Mouse (Mus musculus): ENCODE measurements around the gene Slc24a4.

Gene Slc24a4

GRCm38 (mm10) chr12:102303867-102304266 lies 175.3 kb downstream of the Slc24a4 start:
- in situ Hi-C loops (cut with MboI; ENCODE audit: low sequenced_read_pairs), result no loop called here

GRCm38 (mm10) chr12:102305069-102305836 lies 176.7 kb downstream of the Slc24a4 start:
- in situ Hi-C loops (cut with MboI; ENCODE audit: low sequenced_read_pairs), result no loop called here

- in situ Hi-C loops (cut with MboI; ENCODE audit: low sequenced_read_pairs), result no loop called here
Measured at GRCm38 (mm10) chr12:102308001-102308456, 179.5 kb downstream of the Slc24a4 start.

- in situ Hi-C loops (cut with MboI; ENCODE audit: low sequenced_read_pairs), result no loop called here
Measured at GRCm38 (mm10) chr12:102308457-102309011, 180.0 kb downstream of the Slc24a4 start.

GRCm38 (mm10) chr12:102309099-102309799 lies 180.7 kb downstream of the Slc24a4 start:
- in situ Hi-C loops (cut with MboI; ENCODE audit: low sequenced_read_pairs), result no loop called here

- in situ Hi-C loops (cut with MboI; ENCODE audit: low sequenced_read_pairs), result no loop called here
Measured at GRCm38 (mm10) chr12:102309800-102310195, 181.3 kb downstream of the Slc24a4 start.

GRCm38 (mm10) chr12:102310261-102310660 lies 181.7 kb downstream of the Slc24a4 start:
- in situ Hi-C loops (cut with MboI; ENCODE audit: low sequenced_read_pairs), result no loop called here

GRCm38 (mm10) chr12:102311454-102311853 lies 182.9 kb downstream of the Slc24a4 start:
- in situ Hi-C loops (cut with MboI; ENCODE audit: low sequenced_read_pairs), result no loop called here

All from CH12F3 (cell line).